Mouse (Mus musculus): ENCODE measurements around the gene R3hcc1l.

Gene R3hcc1l

DNA sequence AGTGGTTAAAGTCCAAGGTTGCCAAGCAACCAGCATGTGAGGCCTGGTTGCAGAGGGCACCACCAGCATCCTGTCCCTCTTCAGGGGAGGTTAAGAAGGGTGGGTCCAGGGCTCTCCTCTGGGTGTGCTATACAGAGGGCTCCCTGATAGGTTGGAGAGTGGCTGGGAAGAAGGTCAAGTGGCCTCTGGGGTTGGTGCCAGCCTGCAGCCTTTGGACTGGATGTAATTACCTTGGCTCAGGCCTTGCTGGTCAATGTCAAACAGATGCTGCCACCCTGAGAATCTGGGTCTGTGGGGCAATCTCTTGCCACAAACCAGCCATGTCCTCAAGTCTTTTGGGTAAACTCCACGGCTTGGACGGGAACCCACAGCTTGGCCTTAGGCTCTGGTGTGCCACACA, 82.9 kb downstream of the R3hcc1l start:
- DNase-seq: peak; percentile 30 to 48

DNA sequence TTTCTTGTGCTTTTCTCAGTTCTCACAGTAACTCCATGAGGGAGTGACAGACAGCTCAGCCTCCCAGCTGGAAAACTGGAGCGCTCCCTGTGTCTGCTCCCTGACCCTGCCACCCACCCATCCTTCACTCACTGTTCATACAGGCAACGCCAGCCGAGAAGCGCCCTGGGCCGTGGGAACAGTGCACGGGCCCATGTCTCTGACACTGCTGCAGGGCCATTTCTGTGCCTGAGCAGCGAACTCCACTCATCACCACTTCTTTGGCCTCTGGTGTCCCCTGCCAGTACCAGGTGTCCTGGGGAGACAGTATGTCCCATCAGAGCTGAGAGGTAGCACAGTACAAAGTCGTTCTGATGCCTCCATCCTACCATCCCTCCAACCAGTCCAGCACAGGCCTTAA, 83.5 kb downstream of the R3hcc1l start:
- no peak for DNase-seq

DNA sequence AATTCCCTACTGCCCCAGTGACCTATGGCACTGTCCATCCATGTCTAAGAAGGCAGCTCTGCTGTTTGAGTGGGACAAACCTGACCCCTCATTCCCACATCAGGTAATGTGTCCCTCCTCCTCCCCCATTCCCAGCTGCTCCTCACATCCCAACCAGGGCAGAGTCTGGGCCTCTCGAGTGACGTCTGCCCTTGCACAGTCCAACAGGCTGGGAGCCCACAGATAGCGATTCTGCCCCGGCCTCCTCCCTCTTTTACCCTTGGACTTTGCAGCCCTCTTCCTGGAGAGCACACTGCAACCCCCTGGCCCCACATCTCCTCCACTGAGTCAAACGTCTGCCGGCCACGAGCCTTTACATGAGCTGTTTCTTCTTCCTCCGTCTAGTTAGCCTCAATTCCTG, 84.0 kb downstream of the R3hcc1l start:
- DNase-seq: no peak

- no peak for DNase-seq
Measured at GRCm38 (mm10) chr19:42608082-42608481, 89.5 kb downstream of the R3hcc1l start.

DNA sequence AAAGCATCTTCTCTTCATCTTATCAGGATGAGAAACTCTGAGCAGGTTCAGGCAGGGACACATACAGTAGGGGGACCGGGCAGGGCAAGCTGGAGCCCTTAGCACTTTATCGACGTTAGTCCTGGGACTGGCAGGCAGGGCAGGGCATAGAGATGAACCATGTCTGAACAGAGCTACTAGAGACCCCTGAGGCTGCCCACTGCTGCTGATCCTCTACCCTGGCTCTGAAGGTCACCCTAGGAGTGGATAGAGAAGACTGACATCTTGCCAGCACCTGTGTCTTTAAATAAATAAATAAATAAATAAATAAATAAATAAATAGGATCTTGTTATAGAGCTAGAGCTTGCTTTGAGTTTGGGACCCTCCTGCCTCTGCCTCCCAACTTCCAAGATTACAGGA, 91.2 kb downstream of the R3hcc1l start:
- DNase-seq: no peak

DNA sequence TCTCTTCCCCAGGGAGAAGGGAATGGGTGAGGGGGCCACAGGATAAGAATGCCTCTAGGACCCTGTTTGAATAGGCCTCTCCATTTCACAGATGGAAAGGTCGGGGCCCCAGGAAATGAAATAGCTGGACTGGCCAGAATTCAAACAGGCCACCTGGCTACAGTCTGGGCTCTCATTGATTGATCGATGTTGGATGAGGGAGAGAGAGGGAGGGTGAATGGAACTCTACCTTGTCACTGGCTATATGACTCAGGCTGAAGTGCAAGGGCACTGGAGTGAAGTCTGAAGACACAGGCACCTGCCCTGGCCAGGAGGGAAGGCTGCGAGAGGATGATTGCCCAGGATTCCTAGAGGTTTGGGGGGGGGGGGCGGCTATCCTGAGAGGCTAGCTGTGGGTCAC, 93.2 kb downstream of the R3hcc1l start:
- DNase-seq: no peak

DNA sequence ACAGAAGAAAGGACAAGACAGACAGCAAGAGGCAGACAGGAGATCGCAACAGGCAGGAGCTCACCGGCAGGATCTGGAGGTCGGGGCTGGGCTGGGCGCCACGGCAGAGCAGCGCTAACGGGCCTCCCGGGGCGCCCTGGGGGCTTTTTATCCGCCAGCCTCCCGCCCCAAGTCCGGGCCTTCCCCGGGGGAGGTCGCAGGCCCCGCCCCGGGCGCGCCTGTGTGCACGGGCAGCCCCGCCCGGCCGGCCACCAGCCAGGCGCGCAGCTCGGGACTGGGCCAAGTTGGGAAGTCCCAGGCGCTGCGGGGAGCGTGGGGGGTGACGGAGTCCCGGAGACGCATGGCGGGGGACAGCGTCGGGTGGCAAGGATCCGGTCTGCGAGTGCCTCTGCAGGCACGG, 94.1 kb downstream of the R3hcc1l start, which contains the start of gene Loxl4:
Gene Loxl4, minus strand, starts transcription at position 160 of the 400 bp plus-strand sequence.
- peak; percentile 37 to 57 for DNase-seq

- no peak for DNase-seq
Measured at GRCm38 (mm10) chr19:42613116-42613515, 94.6 kb downstream of the R3hcc1l start.

GRCm38 (mm10) chr19:42613647-42614225, 95.2 kb downstream of the R3hcc1l start:
- DNase-seq: no peak

GRCm38 (mm10) chr19:42628068-42628467, 109.5 kb downstream of the R3hcc1l start:
- DNase-seq: no peak

DNA sequence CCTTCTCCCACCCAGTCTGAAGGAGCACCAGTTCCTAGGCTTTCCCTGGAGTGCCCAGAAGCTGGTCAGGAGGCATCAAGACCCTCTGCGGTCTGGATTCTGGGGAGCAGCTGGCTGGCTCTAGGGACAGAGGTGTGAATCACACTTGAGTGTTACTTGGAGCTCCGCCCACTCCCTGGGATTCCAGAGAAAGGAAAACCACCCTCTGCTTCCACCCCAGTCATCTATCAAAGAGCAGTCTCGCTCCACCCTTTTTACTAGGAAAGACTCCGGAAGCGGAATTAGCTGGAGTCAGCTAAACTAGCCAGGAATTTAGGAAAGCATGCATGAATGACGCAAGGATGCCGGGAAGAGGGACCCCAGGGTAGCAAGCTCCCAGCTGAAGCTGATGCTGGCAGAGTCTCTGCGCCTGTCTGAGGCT, 113.0 kb downstream of the R3hcc1l start:
- DNase-seq: no peak

DNA sequence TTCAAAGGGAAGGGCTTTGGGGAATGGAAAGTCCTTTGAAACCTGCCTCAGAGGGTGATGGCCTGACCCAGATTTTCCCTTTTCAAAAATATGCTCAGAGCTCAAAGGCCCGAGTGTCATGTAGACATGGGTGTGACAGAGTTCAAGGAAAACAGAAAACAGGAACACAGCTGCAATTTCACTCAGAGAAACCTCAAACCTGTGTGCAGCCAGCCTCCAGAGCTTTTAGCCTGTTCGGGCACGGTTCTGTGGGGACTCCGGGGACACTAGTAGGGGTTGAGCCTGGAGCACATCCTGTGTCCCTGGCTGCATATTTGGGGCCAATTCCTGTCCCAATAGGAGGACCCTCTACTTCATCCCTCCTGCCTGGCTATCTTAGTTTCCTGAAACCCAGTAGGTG, 113.7 kb downstream of the R3hcc1l start:
- no peak for DNase-seq

GRCm38 (mm10) chr19:42633650-42634049, 115.1 kb downstream of the R3hcc1l start:
- no peak for DNase-seq

DNA sequence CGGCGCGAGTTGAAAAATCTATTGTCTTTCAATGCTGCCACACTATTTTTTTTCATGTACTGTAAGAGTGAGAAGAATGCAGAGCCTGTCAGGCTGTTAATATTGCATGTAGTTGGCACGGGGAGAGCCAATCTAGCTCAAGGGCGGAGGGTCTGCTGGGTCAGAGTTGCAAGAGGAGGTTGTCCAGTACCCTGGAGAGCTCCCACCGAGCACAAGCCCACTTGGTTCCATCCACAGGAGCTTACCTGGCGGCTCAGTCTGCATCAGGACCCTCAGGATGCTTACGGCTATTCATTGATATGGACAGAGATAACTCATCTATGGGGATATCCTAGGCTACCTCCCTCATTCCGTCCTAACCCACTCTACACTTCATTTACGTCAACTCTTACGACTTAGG, 118.1 kb downstream of the R3hcc1l start:
- DNase-seq: no peak

DNA sequence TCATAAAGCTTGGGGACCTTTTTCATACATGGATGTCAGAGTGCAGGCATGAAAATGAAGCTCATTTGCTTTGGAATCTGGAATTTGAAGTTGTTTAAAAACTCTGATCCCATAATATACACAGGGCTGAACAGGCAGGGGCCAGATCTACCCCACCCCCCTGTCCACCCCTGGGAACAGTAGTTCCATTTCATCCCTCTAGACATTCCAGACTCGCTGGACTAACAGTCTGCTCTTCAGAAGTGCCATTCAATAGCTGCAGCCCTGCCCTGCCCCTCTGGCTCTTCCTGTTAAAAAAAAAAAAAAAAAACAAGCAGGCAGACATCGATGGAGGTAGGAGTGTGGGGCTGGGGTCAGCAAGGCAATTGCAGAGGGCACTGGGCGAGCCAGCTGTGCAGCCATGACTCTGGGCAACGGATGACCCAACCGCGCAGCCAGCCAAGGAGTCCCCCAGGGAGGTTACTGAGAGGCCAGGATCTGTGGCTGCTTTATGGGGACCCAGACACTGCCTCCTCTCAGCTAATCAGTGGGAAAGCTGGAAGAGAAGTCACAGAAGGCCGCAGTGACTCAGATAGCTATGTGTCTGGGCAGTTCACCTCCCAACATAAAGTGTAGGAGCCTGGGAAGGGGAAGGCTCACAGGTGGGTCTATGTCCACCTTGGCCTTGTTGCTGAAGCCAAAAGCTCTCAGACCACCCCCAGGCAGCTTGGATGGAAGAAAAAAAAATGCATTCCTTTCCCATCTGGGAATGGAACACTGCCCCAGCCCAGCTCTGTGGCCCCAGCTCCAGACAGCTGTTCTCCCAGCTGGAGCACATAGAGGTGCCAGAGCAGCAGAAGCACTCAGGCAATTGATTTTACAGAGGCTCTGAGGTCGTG, 120.3 kb downstream of the R3hcc1l start:
- no peak for DNase-seq

DNA sequence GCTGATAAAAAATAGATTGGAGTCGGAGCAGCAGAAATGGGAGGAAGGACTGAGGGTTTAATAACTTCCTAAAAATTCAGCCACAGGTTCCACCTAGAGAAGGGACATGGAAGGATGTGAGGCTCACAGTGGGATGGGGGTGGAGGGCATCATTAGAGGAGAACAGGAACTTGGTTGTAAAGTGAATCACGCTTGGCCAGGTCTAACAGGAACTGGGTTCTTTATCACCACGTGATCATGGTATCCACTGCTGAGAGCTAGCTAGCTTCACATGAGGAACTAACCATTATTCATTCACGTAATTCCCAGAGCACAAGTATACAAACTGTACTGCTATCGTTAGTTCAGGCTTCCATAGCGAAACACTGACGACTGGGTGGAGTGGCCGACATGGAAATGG, 121.0 kb downstream of the R3hcc1l start:
- no peak for DNase-seq

DNA sequence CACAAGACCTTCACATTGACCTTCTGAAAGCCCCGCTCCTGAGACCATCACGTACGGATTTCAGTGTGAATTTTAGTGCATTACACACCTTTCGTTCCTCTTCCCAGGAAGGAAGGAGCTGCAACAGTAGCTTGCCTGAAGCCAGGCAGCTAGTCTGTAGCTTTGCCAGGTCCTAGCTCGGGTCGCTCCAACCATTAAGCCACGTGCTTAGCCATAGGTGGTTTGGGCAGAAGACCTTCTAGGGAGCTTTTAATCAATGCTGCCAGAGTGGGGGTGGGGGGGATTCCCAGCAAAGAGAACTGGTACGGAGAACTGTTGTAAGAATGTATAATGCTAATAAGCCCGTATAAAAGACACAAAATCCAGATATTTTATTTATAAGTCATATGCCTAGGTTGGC, 121.7 kb downstream of the R3hcc1l start:
- DNase-seq: no peak

All from cerebellum, postnatal 25 days (tissue).